Mouse (Mus musculus): ENCODE measurements at regions not wholly inside any gene's neighbourhood (a gene's known extent, or its start where the extent isn't known, plus 50 kb on each side); places are given as distances from the start of the nearest gene placed in this dataset.
A peak's percentile ranks its signal among the peaks of the same experiment; 100 is the strongest.

GRCm38 (mm10) chr1:73830486-73831132 is 293.6 kb downstream of the Tns1 start:
- no peaks in the 10 kb centered on the region for H3K9me3 ChIP-seq (replicated peaks)
- H3K4me3 ChIP-seq (replicated peaks) = no peak overlapping the region
- peak; percentile 56; the same call in 1 of the 2 replicates for ATAC-seq (ENCODE audit: insufficient number of reproducible peaks, low FRiP score, low TSS enrichment, low read depth)
- H3K36me3 ChIP-seq = no peaks in the 10 kb centered on the region
- H3K27me3 ChIP-seq = no peaks in the 10 kb centered on the region
- H3K27ac ChIP-seq (replicated peaks) = no peak overlapping the region
- no peak overlapping the region for H3K4me2 ChIP-seq (replicated peaks)
- no peak overlapping the region for H3K9ac ChIP-seq
- WGBS = 48% methylated on average over 9 of the region's 9 CpGs
- peaks cover 18% of the 10 kb centered on the region for H3K4me1 ChIP-seq

GRCm38 (mm10) chr1:73828996-73829395 is 295.3 kb downstream of the Tns1 start:
- WGBS = 54% methylated on average over 10 of the region's 10 CpGs
- no peak overlapping the region for H3K27ac ChIP-seq (replicated peaks)
- H3K36me3 ChIP-seq = no peaks in the 10 kb centered on the region
- ATAC-seq (ENCODE audit: insufficient number of reproducible peaks, low FRiP score, low TSS enrichment, low read depth) = no peak
- H3K9me3 ChIP-seq (replicated peaks) = no peaks in the 10 kb centered on the region
- H3K9ac ChIP-seq = no peak overlapping the region
- peaks cover 29% of the 10 kb centered on the region for H3K4me1 ChIP-seq
- 0 out of 2 replicates have a peak overlapping the region, but pooled peaks have one; percentile 10 for H3K4me2 ChIP-seq (replicated peaks)
- H3K27me3 ChIP-seq = no peaks in the 10 kb centered on the region
- H3K4me3 ChIP-seq (replicated peaks) = no peak overlapping the region

- Histone ChIP-seq H3K27ac (replicated peaks) (peak overlapping the region; percentile 18), H3K27me3 (no peaks in the 10 kb centered on the region), H3K9ac (no peak overlapping the region), H3K36me3 (no peaks in the 10 kb centered on the region), H3K4me2 (replicated peaks) (no peak overlapping the region), H3K4me3 (replicated peaks) (no peak overlapping the region), H3K9me3 (replicated peaks) (no peaks in the 10 kb centered on the region), H3K4me1 (peaks cover 43% of the 10 kb centered on the region)
- ATAC-seq (ENCODE audit: insufficient number of reproducible peaks, low FRiP score, low TSS enrichment, low read depth) = peak; percentile 41
- 35% methylated on average over 15 of the region's 15 CpGs for WGBS
Measured at GRCm38 (mm10) chr1:73826243-73826930, 297.9 kb downstream of the Tns1 start.

DNA sequence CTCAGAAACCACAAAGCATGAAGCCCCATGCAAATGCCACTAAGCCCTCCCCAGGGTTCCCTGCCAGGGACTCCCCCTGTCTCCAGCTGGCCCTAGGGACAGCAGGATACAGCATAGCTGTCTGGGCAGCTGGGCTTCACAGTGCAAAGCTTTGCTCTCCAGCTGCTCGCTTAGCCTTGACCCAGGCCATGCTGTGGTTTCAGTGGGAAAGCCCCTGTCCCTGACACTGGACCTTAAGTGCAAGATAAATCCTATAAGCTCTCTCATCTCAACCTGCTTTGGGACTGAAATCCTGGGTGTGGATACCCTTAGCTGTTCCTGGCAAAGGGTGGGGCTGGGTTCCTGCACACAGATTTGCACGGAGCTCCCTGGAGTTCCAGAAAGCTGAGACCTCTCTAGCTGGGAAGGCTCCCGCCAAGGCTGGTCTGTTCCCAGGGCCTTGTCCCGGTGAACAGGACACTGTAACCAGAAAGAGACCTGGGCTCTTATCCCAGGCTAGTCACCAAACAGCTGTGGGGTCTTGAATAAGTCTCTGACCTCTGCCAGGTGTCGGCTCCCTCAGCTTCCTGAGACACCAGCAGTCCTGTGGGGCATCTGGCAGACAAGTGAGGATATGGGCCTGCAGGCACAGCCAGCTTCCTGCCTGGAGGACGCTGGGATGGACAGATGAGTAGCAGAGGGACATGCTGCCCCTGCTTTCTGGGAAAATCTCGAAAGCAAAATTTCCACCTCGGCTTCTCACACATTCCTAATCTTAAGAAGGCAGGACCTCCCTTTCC is 299.7 kb downstream of the Tns1 start:
- peak; percentile 69 for ATAC-seq (ENCODE audit: insufficient number of reproducible peaks, low FRiP score, low TSS enrichment, low read depth)
- H3K9ac ChIP-seq = no peak overlapping the region

GRCm38 (mm10) chr1:73823726-73824125 is 300.5 kb downstream of the Tns1 start:
- no peak overlapping the region for H3K9ac ChIP-seq
- WGBS = 75% methylated on average over 10 of the region's 10 CpGs
- H3K36me3 ChIP-seq = no peaks in the 10 kb centered on the region
- H3K27ac ChIP-seq (replicated peaks) = no peak overlapping the region
- no peaks in the 10 kb centered on the region for H3K27me3 ChIP-seq
- H3K9me3 ChIP-seq (replicated peaks) = no peaks in the 10 kb centered on the region
- H3K4me2 ChIP-seq (replicated peaks) = no peak overlapping the region
- peaks cover 42% of the 10 kb centered on the region for H3K4me1 ChIP-seq
- H3K4me3 ChIP-seq (replicated peaks) = no peak overlapping the region
- ATAC-seq (ENCODE audit: insufficient number of reproducible peaks, low FRiP score, low TSS enrichment, low read depth) = no peak

More for the DNA sequence above, 299.7 kb downstream of the Tns1 start:
- no peaks in the 10 kb centered on the region for H3K27me3 ChIP-seq
- peaks cover 48% of the 10 kb centered on the region for H3K4me1 ChIP-seq
- no peak overlapping the region for H3K4me2 ChIP-seq (replicated peaks)
- no peak overlapping the region for H3K27ac ChIP-seq (replicated peaks)
- H3K9me3 ChIP-seq (replicated peaks) = no peaks in the 10 kb centered on the region
- 48% methylated on average over 8 of the region's 8 CpGs for WGBS
- no peaks in the 10 kb centered on the region for H3K36me3 ChIP-seq
- H3K4me3 ChIP-seq (replicated peaks) = no peak overlapping the region

- H3K9me3 ChIP-seq (replicated peaks) = no peaks in the 10 kb centered on the region
- H3K27ac ChIP-seq (replicated peaks) = no peak overlapping the region
- ATAC-seq (ENCODE audit: insufficient number of reproducible peaks, low FRiP score, low TSS enrichment, low read depth) = no peak
- peaks cover 42% of the 10 kb centered on the region for H3K4me1 ChIP-seq
- WGBS = 44% methylated on average over 6 of the region's 6 CpGs
- H3K4me3 ChIP-seq (replicated peaks) = no peak overlapping the region
- no peaks in the 10 kb centered on the region for H3K36me3 ChIP-seq
- H3K4me2 ChIP-seq (replicated peaks) = no peak overlapping the region
- no peak overlapping the region for H3K9ac ChIP-seq
- no peaks in the 10 kb centered on the region for H3K27me3 ChIP-seq
Measured at GRCm38 (mm10) chr1:73822616-73823015, 301.6 kb downstream of the Tns1 start.

GRCm38 (mm10) chr1:73820701-73821100 is 303.5 kb downstream of the Tns1 start:
- Histone ChIP-seq H3K36me3 (no peaks in the 10 kb centered on the region), H3K4me1 (peaks cover 31% of the 10 kb centered on the region), H3K27me3 (no peaks in the 10 kb centered on the region), H3K4me3 (replicated peaks) (no peak overlapping the region), H3K27ac (replicated peaks) (no peak overlapping the region; the same call in 1 of the 2 replicates), H3K9me3 (replicated peaks) (no peaks in the 10 kb centered on the region), H3K9ac (no peak overlapping the region), H3K4me2 (replicated peaks) (no peak overlapping the region)
- no peak for ATAC-seq (ENCODE audit: insufficient number of reproducible peaks, low FRiP score, low TSS enrichment, low read depth)
- WGBS = 36% methylated on average over 7 of the region's 7 CpGs

DNA sequence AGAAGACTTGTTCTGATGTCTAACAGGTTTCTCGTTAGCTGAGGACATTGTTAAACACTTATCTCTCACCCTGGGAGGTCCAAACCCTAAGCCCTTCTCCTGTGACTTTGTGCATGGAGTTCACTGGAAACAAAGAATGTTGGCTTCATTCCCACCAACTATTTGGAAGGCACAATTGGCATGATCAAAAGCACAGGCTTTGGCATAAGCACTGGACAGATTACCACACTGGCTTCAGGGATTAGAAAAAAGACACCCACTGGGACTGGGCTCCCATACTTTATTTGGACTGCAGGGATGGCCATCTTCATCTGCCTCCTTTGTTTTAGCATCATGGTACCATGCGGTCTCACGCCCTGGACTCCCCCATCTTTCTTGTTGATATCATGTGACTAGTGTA is 317.0 kb downstream of the Tns1 start:
- ATAC-seq (ENCODE audit: insufficient number of reproducible peaks, low FRiP score, low TSS enrichment, low read depth) = no peak

GRCm38 (mm10) chr1:73805156-73805555 is 319.1 kb downstream of the Tns1 start:
- Histone ChIP-seq H3K4me2 (replicated peaks) (no peak overlapping the region), H3K36me3 (no peaks in the 10 kb centered on the region), H3K4me1 (no peaks in the 10 kb centered on the region), H3K4me3 (replicated peaks) (no peak overlapping the region), H3K27me3 (no peaks in the 10 kb centered on the region), H3K9ac (no peak overlapping the region), H3K27ac (replicated peaks) (no peak overlapping the region), H3K9me3 (replicated peaks) (no peaks in the 10 kb centered on the region)
- WGBS = 89% methylated on average over 9 of the region's 9 CpGs
- ATAC-seq (ENCODE audit: insufficient number of reproducible peaks, low FRiP score, low TSS enrichment, low read depth) = no peak

More for the DNA sequence above, 317.0 kb downstream of the Tns1 start:
- Histone ChIP-seq H3K4me2 (replicated peaks) (no peak overlapping the region), H3K36me3 (no peaks in the 10 kb centered on the region), H3K27me3 (no peaks in the 10 kb centered on the region), H3K27ac (replicated peaks) (no peak overlapping the region), H3K4me1 (no peaks in the 10 kb centered on the region), H3K9ac (no peak overlapping the region), H3K9me3 (replicated peaks) (no peaks in the 10 kb centered on the region), H3K4me3 (replicated peaks) (no peak overlapping the region)
- WGBS = 79% methylated on average over 3 of the region's 3 CpGs

GRCm38 (mm10) chr1:73799996-73800395 is 324.3 kb downstream of the Tns1 start:
- no peaks in the 10 kb centered on the region for H3K27me3 ChIP-seq
- no peak overlapping the region for H3K9ac ChIP-seq
- ATAC-seq (ENCODE audit: insufficient number of reproducible peaks, low FRiP score, low TSS enrichment, low read depth) = no peak
- 0 out of 2 replicates have a peak, but pooled peaks cover 3% of the 10 kb centered on the region for H3K4me1 ChIP-seq
- no peak overlapping the region for H3K27ac ChIP-seq (replicated peaks)
- WGBS = 83% methylated on average over 1 of the region's 1 CpGs
- no peaks in the 10 kb centered on the region for H3K36me3 ChIP-seq
- H3K4me2 ChIP-seq (replicated peaks) = no peak overlapping the region
- H3K9me3 ChIP-seq (replicated peaks) = no peaks in the 10 kb centered on the region
- H3K4me3 ChIP-seq (replicated peaks) = no peak overlapping the region

DNA sequence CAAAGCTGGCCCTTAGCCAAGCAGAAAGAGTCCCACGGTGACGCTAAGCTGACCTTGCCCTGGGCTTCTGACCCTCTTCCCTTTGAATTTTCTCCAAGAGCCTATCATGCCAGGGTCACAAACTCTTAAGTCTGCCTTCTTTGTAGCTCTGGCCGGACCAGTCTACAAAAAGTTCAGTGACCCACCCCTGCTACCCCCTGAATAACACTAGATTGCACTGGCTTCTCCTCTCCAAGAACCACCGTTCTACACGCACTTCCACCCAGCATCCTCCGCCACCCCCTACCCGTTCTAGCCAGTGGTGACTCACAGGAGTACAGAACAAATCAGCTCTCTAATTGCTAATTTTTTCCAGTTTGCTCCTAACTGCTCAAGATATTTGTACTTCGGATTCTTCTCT is 325.0 kb downstream of the Tns1 start:
- H3K27me3 ChIP-seq = no peaks in the 10 kb centered on the region
- ATAC-seq (ENCODE audit: insufficient number of reproducible peaks, low FRiP score, low TSS enrichment, low read depth) = no peak
- no peak overlapping the region for H3K27ac ChIP-seq (replicated peaks)
- H3K9ac ChIP-seq = no peak overlapping the region
- 0 out of 2 replicates have a peak, but pooled peaks cover 3% of the 10 kb centered on the region for H3K4me1 ChIP-seq
- H3K36me3 ChIP-seq = no peaks in the 10 kb centered on the region
- 61% methylated on average over 8 of the region's 8 CpGs for WGBS
- H3K4me2 ChIP-seq (replicated peaks) = no peak overlapping the region
- H3K4me3 ChIP-seq (replicated peaks) = no peak overlapping the region
- no peaks in the 10 kb centered on the region for H3K9me3 ChIP-seq (replicated peaks)

Data from embryonic facial prominence, embryonic 15.5 days (tissue).